Mouse (Mus musculus): ENCODE measurements around the gene Mettl7b.

GRCm38 (mm10) chr10:128960590-128961584, at the start of gene Mettl7b:
- TF ChIP-seq CTCF (IDR thresholded peaks at IDR 0.05; ENCODE audit: low read depth) (no peak), EP300 (optimal IDR thresholded peaks at IDR 0.05) (no peak)
